Mouse (Mus musculus) intestine, postnatal 0 days (tissue): ENCODE data around the gene Qars. TPM values are rescaled to one million over a fixed set of nuclear protein-coding genes. Genes with fewer than 3 reads are reported as not detected.
A peak's percentile ranks its signal among the peaks of the same experiment; 100 is the strongest.

Source experiments
- ATAC-seq: fragments of 200-750 bp; cut with Nextera tagmentation; 2 replicates; pipeline ENCODE4 v1.8.0; 2017; ENCODE audit warnings: mild to moderate bottlenecking, moderate TSS enrichment, moderate library complexity
- H3K27ac ChIP-seq: fragments of 300-500 bp; sonication (generic); 2 replicates; pipeline ENCODE4 v1.5.1; 2014; ENCODE audit warnings: mild to moderate bottlenecking, low read depth, low read length, moderate library complexity
- H3K27me3 ChIP-seq: fragments of 300-500 bp; sonication (generic); replicated peaks from 2 replicates; pipeline ENCODE4 v1.6.1; 2014; ENCODE audit warnings: low read length, mixed read lengths; ENCODE audit not compliant: control insufficient read depth, insufficient read depth
- H3K36me3 ChIP-seq: fragments of 300-500 bp; sonication (generic); 2 replicates; pipeline ENCODE4 v1.6.1; 2014; ENCODE audit warnings: mild to moderate bottlenecking, moderate library complexity; ENCODE audit not compliant: control insufficient read depth, insufficient read depth
- H3K4me1 ChIP-seq: fragments of 300-500 bp; sonication (generic); replicated peaks from 2 replicates; pipeline ENCODE4 v1.6.1; 2014; ENCODE audit warnings: antibody characterized with exemption, low read length, mixed read lengths; ENCODE audit not compliant: control insufficient read depth, insufficient read depth
- H3K4me2 ChIP-seq: fragments of 300-500 bp; sonication (generic); replicated peaks from 2 replicates; pipeline ENCODE4 v1.6.1; 2014; ENCODE audit warnings: low read depth, mild to moderate bottlenecking, moderate library complexity
- H3K4me3 ChIP-seq: fragments of 300-500 bp; sonication (generic); 2 replicates; pipeline ENCODE4 v1.5.1; 2014; ENCODE audit warnings: low read depth, low read length
- H3K9ac ChIP-seq: fragments of 300-500 bp; sonication (generic); 2 replicates; pipeline ENCODE4 v1.6.1; 2014; ENCODE audit warnings: mild to moderate bottlenecking, low read depth, low read length
- H3K9me3 ChIP-seq: fragments of 300-500 bp; sonication (generic); 2 replicates; pipeline ENCODE4 v1.6.1; 2016; ENCODE audit warnings: mixed run types; ENCODE audit not compliant: control insufficient read depth
- CTCF ChIP-seq: sonication (generic); IDR thresholded peaks from 2 replicates; pipeline ENCODE4 v1.5.1; 2016; ENCODE audit warnings: low read depth, mild to moderate bottlenecking, control low read depth, antibody characterized with exemption, moderate library complexity
- WGBS: fragments of 180-500 bp; shearing (Covaris S2); extraction: QIAGEN DNeasy Blood & Tissue Kit; methylation state at CpG from one replicate; pipeline ENCODE4 v1.1.7; 2014; 5-methylcytosine and 5-hydroxymethylcytosine counted together
- polyA plus RNA-seq: library from polyadenylated mRNA; unstranded; fragments of >200 nt; fragmentation: Nextera tagmentation; extraction: Ambion mirVana; gene quantifications from 2 replicates; pipeline ENCODE4 v1.2.1, GENCODE M21; 2015

Gene Qars
- polyA plus RNA-seq, 1 experiment from 2014 or later: 66.4 TPM

DNA sequence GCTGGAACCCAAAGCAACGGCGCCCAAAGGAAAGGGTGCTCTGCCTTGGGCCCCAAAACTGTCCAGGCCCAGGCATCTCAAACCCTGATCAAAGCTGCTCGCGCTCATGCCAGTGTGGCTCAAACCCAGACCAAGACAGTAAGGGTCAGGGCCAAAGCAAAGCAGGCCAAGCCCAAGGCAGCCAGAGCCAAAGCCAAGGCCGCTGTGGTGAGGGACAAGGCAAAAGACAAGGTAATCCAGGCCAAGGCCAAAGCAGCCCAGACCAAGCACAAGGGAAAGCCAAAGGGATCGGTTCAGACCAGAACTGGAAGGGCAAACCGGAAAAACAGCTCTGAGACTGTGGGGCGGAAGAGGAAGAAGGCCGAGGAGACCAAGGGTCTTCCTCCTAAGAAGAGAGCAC, 43.8 kb upstream of the Qars start:
- H3K27me3 ChIP-seq: no peaks in the 10 kb centered on the region
- no peak for TF ChIP-seq CTCF
- H3K27ac ChIP-seq: no peak overlapping the region
- WGBS: 88% methylated on average over 9 of the region's 9 CpGs
- no peak overlapping the region for H3K4me2 ChIP-seq
- no peak overlapping the region for H3K4me3 ChIP-seq
- H3K9me3 ChIP-seq: no peaks in the 10 kb centered on the region
- no peak for ATAC-seq
- H3K4me1 ChIP-seq: peaks cover 14% of the 10 kb centered on the region
- H3K36me3 ChIP-seq: peaks cover 24% of the 10 kb centered on the region
- H3K9ac ChIP-seq: no peak overlapping the region

DNA sequence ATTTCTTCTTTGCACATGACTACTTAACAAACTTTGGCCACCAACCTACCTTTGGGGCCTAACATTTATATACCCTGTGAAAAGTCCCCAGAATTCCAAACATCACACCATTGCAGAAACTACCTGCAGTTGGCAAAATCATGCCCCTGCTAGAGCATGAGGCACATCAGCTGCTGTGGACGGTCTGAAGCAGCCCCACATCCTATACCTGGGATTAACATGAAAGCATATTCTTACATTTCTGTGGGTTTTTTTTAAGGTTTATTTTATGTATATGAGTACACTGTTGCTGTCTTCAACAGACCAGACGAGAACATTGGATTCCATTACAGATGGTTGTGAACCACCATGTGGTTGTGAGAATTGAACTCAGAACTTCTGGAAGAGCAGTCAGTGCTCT, 41.3 kb upstream of the Qars start:
- H3K27me3 ChIP-seq: no peaks in the 10 kb centered on the region
- no peak for ATAC-seq
- 92% methylated on average over 2 of the region's 2 CpGs for WGBS
- H3K4me3 ChIP-seq: no peak overlapping the region
- H3K9ac ChIP-seq: no peak overlapping the region
- no peak overlapping the region for H3K4me2 ChIP-seq
- no peak for TF ChIP-seq CTCF
- no peaks in the 10 kb centered on the region for H3K9me3 ChIP-seq
- peaks cover 14% of the 10 kb centered on the region for H3K4me1 ChIP-seq
- peaks cover 24% of the 10 kb centered on the region for H3K36me3 ChIP-seq
- H3K27ac ChIP-seq: no peak overlapping the region

DNA sequence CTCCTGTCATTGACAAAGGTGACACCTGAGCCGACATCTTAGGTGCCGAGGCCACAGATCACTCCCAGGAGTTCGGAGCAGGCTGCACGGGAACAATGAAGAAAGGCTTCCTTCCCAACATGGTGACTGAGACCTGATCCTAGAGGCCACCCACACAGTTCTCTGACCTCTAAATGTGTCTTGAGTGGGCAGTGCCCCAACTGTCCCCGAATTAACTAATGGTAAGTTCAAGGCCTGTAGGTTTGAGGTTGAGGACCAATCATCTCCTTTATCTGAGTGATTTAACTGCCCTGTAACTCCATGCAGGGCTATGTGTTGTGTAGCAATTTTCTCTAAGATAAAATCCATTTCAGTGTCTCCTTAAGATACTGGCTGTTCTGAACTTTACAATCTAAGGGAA, 38.1 kb upstream of the Qars start:
- peaks cover 8% of the 10 kb centered on the region for H3K36me3 ChIP-seq
- H3K4me3 ChIP-seq: no peak overlapping the region
- no peak for ATAC-seq
- H3K27me3 ChIP-seq: no peaks in the 10 kb centered on the region
- no peaks in the 10 kb centered on the region for H3K4me1 ChIP-seq
- H3K27ac ChIP-seq: no peak overlapping the region
- H3K9ac ChIP-seq: no peak overlapping the region
- no peak for TF ChIP-seq CTCF
- 65% methylated on average over 5 of the region's 5 CpGs for WGBS
- H3K4me2 ChIP-seq: no peak overlapping the region
- H3K9me3 ChIP-seq: no peaks in the 10 kb centered on the region

DNA sequence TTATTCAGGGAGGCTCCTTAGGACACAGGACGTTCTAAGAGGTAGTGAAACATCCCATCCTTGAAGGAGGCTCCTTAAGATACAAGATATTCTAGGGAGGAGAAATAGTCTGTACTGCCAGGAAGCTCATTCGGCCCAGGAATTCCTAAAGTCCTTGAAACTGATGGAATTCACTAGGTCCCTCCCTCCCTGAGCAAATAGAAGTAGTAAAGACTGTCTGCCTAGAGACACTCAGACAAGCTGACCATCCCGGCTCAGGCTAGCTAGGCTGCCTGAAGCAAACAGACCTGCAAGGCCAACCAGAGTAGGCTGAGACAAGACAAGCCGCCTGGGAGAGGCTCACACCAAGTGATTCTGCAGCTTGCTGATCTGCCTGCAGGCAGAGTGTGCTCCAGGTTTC, 37.7 kb upstream of the Qars start:
- no peaks in the 10 kb centered on the region for H3K27me3 ChIP-seq
- 28% methylated on average over 4 of the region's 4 CpGs for WGBS
- H3K9ac ChIP-seq: no peak overlapping the region
- no peaks in the 10 kb centered on the region for H3K4me1 ChIP-seq
- no peak overlapping the region for H3K4me3 ChIP-seq
- H3K27ac ChIP-seq: no peak overlapping the region
- ATAC-seq: no peak
- H3K4me2 ChIP-seq: no peak overlapping the region
- no peaks in the 10 kb centered on the region for H3K9me3 ChIP-seq
- H3K36me3 ChIP-seq: peaks cover 8% of the 10 kb centered on the region
- TF ChIP-seq CTCF: no peak

DNA sequence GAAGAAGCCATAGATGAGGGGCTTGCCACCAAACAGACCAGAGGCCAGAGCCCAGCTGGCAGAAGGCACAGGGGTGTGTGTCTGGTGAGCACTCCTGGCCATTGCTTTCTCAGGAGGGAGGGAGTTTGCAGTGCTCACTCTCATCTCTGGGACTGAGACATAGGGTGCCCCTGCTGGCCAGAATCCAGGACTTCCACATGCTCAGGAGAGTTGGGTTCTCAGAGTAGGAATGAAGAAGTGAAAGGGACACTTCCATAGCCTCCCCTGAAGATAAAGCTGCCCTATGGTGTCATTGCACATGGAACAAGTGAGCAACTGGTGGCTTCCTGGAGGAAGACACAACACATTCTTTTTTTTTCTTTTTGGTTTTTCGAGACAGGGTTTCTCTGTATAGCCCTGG, 33.0 kb upstream of the Qars start:
- H3K36me3 ChIP-seq: no peaks in the 10 kb centered on the region
- 62% methylated on average over 1 of the region's 1 CpGs for WGBS
- H3K4me1 ChIP-seq: 0 out of 2 replicates have a peak, but pooled peaks cover 3% of the 10 kb centered on the region
- H3K27ac ChIP-seq: no peak overlapping the region
- no peaks in the 10 kb centered on the region for H3K9me3 ChIP-seq
- H3K9ac ChIP-seq: no peak overlapping the region
- H3K4me3 ChIP-seq: no peak overlapping the region
- ATAC-seq: no peak
- TF ChIP-seq CTCF: peak; percentile 47
- no peaks in the 10 kb centered on the region for H3K27me3 ChIP-seq
- no peak overlapping the region for H3K4me2 ChIP-seq

DNA sequence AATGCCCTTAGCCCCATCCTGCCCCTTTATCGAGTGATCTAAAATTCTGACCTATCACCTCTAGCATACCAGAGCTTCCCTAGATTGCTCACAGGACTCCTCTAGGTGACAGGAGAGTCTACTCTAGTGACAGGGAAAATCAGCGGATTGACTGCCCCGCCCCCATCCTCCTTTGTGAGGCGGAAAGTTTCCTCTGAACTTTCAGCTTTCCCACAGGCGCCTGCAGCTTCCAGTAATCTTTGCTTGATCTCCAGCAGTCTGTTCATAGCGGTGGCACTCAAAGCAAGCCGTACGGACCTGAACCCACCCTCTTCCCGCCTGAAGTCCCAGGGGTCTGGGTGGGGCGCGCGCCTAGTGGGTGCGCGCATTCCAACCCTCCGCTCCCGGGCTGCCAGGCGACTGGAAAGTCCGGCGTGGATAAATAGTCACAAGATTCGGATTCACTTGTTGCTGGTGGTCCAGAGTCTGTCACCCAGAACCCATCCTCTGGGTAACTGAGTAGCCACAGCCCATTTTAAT, 28.8 kb upstream of the Qars start:
- peak overlapping the region; percentile 47 for H3K4me3 ChIP-seq
- no peaks in the 10 kb centered on the region for H3K9me3 ChIP-seq
- H3K36me3 ChIP-seq: peaks cover 22% of the 10 kb centered on the region; the same call in 1 of the 2 replicates
- H3K9ac ChIP-seq: no peak overlapping the region
- H3K27ac ChIP-seq: no peak overlapping the region
- 0 out of 2 replicates have a peak, but pooled peaks cover 7% of the 10 kb centered on the region for H3K4me1 ChIP-seq
- WGBS: under 1% methylated on average over 20 of the region's 20 CpGs
- H3K27me3 ChIP-seq: no peaks in the 10 kb centered on the region
- no peak for TF ChIP-seq CTCF
- peak; percentile 55 for ATAC-seq
- peak overlapping the region; percentile 62 for H3K4me2 ChIP-seq

DNA sequence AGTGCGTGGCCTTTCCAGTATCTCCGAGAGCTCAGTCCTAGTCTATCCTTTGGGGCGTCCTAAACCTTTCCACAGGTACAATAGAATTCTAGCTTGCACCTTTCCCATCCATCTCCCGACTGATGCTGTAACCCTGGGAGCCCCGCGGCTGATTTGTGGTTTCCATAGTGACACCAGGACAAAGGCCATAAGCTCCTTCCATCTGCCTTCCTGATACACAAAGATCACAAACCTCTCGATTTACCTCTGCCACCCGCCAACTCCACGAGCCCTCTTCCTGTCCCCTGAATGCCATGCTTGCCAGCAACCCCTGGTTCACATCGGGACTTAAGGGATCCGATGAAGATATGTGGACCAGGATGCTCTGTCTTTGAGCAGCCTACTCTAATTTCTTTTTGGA, 28.3 kb upstream of the Qars start:
- Histone ChIP-seq H3K27ac (no peak overlapping the region), H3K9me3 (no peaks in the 10 kb centered on the region), H3K36me3 (peaks cover 27% of the 10 kb centered on the region; the same call in 1 of the 2 replicates), H3K27me3 (no peaks in the 10 kb centered on the region), H3K9ac (no peak overlapping the region), H3K4me2 (peak overlapping the region; percentile 62), H3K4me1 (0 out of 2 replicates have a peak, but pooled peaks cover 7% of the 10 kb centered on the region), H3K4me3 (peak overlapping the region; percentile 47)
- no peak for ATAC-seq
- WGBS: 28% methylated on average over 11 of the region's 11 CpGs
- no peak for TF ChIP-seq CTCF
